7 mouse cellular contexts compared by ENCODE assay signal in the genomic region with DNA sequence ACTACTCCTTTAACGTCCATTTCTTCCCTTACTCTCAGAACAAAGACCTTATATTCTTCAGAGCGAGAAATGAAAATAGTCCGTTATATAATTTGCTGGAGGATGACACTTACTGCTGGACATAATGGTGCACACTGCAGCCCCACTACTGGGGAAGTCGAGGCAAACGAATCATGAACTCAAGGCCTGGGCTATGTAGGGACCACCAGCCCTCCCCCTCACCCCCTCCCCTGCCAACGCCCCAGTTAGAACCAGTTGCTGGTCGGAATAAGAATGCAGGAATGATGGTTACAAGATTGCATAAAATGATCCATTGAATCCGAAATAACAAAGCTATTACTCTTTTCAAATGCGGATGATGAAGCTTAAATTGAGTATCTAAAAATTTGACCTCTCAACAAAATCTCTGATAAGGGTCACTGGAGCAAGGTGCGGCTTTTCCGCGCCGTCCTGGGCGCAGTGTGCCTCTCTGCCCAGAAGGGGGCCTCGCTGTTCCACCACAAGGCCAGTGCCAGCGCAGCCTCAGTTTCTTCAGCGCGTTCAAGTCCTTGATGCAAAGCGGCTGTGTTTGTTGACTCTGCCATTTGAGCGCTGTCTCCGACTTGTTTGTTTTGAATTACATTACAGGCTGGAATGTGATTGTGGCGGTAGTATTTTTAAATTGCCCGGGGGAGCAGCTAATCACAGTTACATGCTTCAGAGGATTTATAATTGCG. TPM values are rescaled to one million over a fixed set of nuclear protein-coding genes. Genes with fewer than 3 reads are reported as not detected.
DNase-seq lines count a peak whose midpoint lies in the region; ATAC-seq and TF ChIP-seq lines count a peak whose summit lies in the region.

No protein-coding gene starts in this region.

- peak; percentile 81 for TF ChIP-seq CTCF in kidney, adult 2 months (conservative IDR thresholded peaks at IDR 0.05; ENCODE audit: insufficient read depth, insufficient read length, low read depth, low read length)
- peak; percentile 99 for TF ChIP-seq CTCF in midbrain, postnatal 0 days (IDR thresholded peaks at IDR 0.05)

- H3K9me3 ChIP-seq in limb, embryonic 15.5 days, result no peaks in the 10 kb centered on the region
- no peaks in the 10 kb centered on the region for H3K9me3 ChIP-seq in midbrain, postnatal 0 days (ENCODE audit: low read length)

- H3K4me1 ChIP-seq in kidney, adult 2 months (ENCODE audit: control insufficient read depth, insufficient read depth, low read length), result no peaks in the 10 kb centered on the region
- peaks cover 17% of the 10 kb centered on the region for H3K4me1 ChIP-seq in limb, embryonic 15.5 days
- H3K4me1 ChIP-seq in midbrain, postnatal 0 days (ENCODE audit: insufficient read depth, low read length), result no peaks in the 10 kb centered on the region

- no peaks in the 10 kb centered on the region for H3K36me3 ChIP-seq in kidney, adult 2 months (ENCODE audit: control insufficient read depth, insufficient read depth, low read length)
- H3K36me3 ChIP-seq in limb, embryonic 15.5 days, result peaks cover 33% of the 10 kb centered on the region; the same call in 1 of the 2 replicates
- no peaks in the 10 kb centered on the region for H3K36me3 ChIP-seq in midbrain, postnatal 0 days (ENCODE audit: insufficient read depth, low read length)

- H3K27me3 ChIP-seq in kidney, adult 2 months (replicated peaks; ENCODE audit: control insufficient read depth, insufficient read depth, low read length), result no peaks in the 10 kb centered on the region
- 0 out of 2 replicates have a peak, but pooled peaks cover 10% of the 10 kb centered on the region for H3K27me3 ChIP-seq in limb, embryonic 15.5 days
- no peaks in the 10 kb centered on the region for H3K27me3 ChIP-seq in midbrain, postnatal 0 days (ENCODE audit: insufficient read depth, low read length)

- WGBS in kidney, adult 2 months, result 23% methylated on average over 24 of the region's 24 CpGs
- WGBS in limb, embryonic 15.5 days, result 24% methylated on average over 24 of the region's 24 CpGs
- WGBS in midbrain, postnatal 0 days, result 28% methylated on average over 24 of the region's 24 CpGs

- H3K4me2 ChIP-seq in limb, embryonic 15.5 days, result peak overlapping the region; percentile 44
- H3K4me2 ChIP-seq in midbrain, postnatal 0 days (ENCODE audit: low read depth, low read length, poor library complexity, severe bottlenecking), result peak overlapping the region; percentile 48

- ATAC-seq in limb, embryonic 15.5 days (ENCODE audit: insufficient number of reproducible peaks, low FRiP score, low TSS enrichment, low read depth), result no peak
- ATAC-seq in midbrain, postnatal 0 days (ENCODE audit: low FRiP score), result peak; percentile 73; the same call in 1 of the 2 replicates

- H3K27ac ChIP-seq in kidney, adult 2 months (ENCODE audit: insufficient read depth, low read depth, low read length), result no peak overlapping the region
- H3K27ac ChIP-seq in limb, embryonic 15.5 days, result no peak overlapping the region
- no peak overlapping the region for H3K27ac ChIP-seq in midbrain, postnatal 0 days (ENCODE audit: low read depth, low read length)

- TF ChIP-seq POLR2A in kidney, adult 2 months (IDR thresholded peaks at IDR 0.05; ENCODE audit: low read depth, low read length), result no peak

- peak; percentile 82 for DNase-seq in adrenal gland, postnatal 10 days
- DNase-seq in embryo, embryonic 11.5 days (ENCODE audit: low read depth, low spot score), result peak; percentile 46
- DNase-seq in heart, adult 8-10 months (ENCODE audit: low spot score), result peak; percentile 35
- DNase-seq in kidney, adult 2 months, result peak; percentile 50
- peak; percentile 84 for DNase-seq in midbrain, postnatal 0 days (ENCODE audit: low spot score)
- DNase-seq in spleen, postnatal 36 days (ENCODE audit: low spot score in 2 of 2), result peak; percentile 19 to 34

- H3K9ac ChIP-seq in limb, embryonic 15.5 days, result no peak overlapping the region
- no peak overlapping the region for H3K9ac ChIP-seq in midbrain, postnatal 0 days (replicated peaks; ENCODE audit: low read length, poor library complexity, severe bottlenecking)

- H3K4me3 ChIP-seq in kidney, adult 2 months (ENCODE audit: insufficient read depth, low read depth, low read length), result no peak overlapping the region
- peak overlapping the region; percentile 29 for H3K4me3 ChIP-seq in limb, embryonic 15.5 days
- H3K4me3 ChIP-seq in midbrain, postnatal 0 days (ENCODE audit: low read depth, low read length), result peak overlapping the region; percentile 22; the same call in 1 of the 2 replicates

RNA-seq across cellular contexts. Expression of gene Pex3, which starts 11.6 kb away (rescaled TPM):
- total RNA-seq in adrenal gland, postnatal 10 days (2021), result 10 to 100 TPM; 51.6 to 54.6 TPM
- total RNA-seq in heart, adult 8-10 months (2022), result 10 to 100 TPM; 17.3 to 24.1 (median 22.1) TPM
- polyA plus RNA-seq in kidney, adult 2 months (2012; rRNA removed), result 15.6 and 17.3 TPM in 2 replicates
- polyA plus RNA-seq in limb, embryonic 15.5 days (2015; fragmentation: Nextera tagmentation; extraction: Ambion mirVana), result 27.8 and 28.5 TPM in 2 replicates
- total RNA-seq in midbrain, postnatal 0 days (2014; rRNA removed), result 27.7 and 39.7 TPM in 2 replicates
- polyA plus RNA-seq in midbrain, postnatal 0 days (2015; fragmentation: Nextera tagmentation; extraction: Ambion mirVana), result 32.6 and 35.5 TPM in 2 replicates

RNA-seq across cellular contexts. Expression of gene Adat2, which starts 11.8 kb away (rescaled TPM):
- total RNA-seq in adrenal gland, postnatal 10 days (2021), result 1 to 10 TPM; 5.3 to 5.5 TPM
- total RNA-seq in heart, adult 8-10 months (2022), result 1 to 10 TPM; 2.4 to 3.5 (median 2.9) TPM
- 4.6 and 4.7 TPM in 2 replicates for polyA plus RNA-seq in kidney, adult 2 months (2012; rRNA removed)
- polyA plus RNA-seq in limb, embryonic 15.5 days (2015; fragmentation: Nextera tagmentation; extraction: Ambion mirVana), result 3.5 and 3.9 TPM in 2 replicates
- 2.0 and 2.7 TPM in 2 replicates for total RNA-seq in midbrain, postnatal 0 days (2014; rRNA removed)
- polyA plus RNA-seq in midbrain, postnatal 0 days (2015; fragmentation: Nextera tagmentation; extraction: Ambion mirVana), result 1.9 TPM in 2 replicates

Comparison
In these comparisons a context has a peak if more than half of its experiments do, and no peak if none do; other contexts are left out.
1. DNase-seq: peak in every context shown above with its lines; median percentile 84 in midbrain, postnatal 0 days; 82 in adrenal gland, postnatal 10 days; 50 in kidney, adult 2 months; 46 in embryo, embryonic 11.5 days; 35 in heart, adult 8-10 months; 26 in spleen, postnatal 36 days.